Mouse (Mus musculus): ENCODE measurements around the gene Sufu. TPM values are rescaled to one million over a fixed set of nuclear protein-coding genes. Genes with fewer than 3 reads are reported as not detected.

Gene Sufu
- total RNA-seq, 2 experiments from 2014 or later = 1.2 to 10.8 TPM

DNA sequence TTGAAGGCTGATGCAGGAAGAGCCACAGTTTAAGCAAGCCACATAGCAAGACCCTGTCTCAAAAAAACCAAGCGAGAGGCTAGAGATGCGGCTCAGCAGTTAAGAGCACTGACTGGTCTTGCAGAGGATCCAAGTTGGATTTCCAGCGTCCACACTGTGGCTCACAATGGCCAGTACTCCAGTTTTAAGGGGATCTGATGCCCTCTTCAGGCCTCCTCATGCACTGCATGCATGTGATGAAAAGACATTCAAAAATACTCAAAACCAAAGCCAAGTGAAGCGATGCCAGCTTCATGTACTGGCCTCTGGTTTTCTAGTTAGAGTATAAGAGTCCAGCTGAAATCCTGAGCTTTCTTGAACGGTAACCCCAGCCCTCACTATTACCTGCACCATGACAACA is 6.8 kb upstream of the Sufu start:
- ATAC-seq (replicated peaks; ENCODE audit: low FRiP score, poor library complexity, severe bottlenecking) = no peak

DNA sequence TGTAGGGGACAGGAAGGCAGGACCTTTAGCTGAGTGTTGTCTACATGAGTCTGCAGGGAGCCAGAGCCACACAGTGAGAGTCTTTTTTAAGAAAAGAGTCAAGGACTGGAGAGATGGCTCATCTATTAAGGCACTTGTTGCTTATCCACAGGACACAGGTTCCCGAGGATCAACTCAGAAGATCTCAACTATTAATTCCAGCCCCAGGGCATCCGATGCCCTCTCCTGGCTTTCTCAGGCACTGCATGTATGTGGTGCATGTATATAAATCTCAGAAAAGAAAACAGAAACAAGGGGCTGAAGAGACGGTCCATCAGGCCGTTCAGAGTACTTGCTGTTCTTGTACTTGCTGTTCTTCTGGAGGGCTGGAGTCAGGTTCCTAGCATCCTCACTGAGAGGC is 4.7 kb upstream of the Sufu start:
- ATAC-seq (replicated peaks; ENCODE audit: low FRiP score, poor library complexity, severe bottlenecking) = no peak

DNA sequence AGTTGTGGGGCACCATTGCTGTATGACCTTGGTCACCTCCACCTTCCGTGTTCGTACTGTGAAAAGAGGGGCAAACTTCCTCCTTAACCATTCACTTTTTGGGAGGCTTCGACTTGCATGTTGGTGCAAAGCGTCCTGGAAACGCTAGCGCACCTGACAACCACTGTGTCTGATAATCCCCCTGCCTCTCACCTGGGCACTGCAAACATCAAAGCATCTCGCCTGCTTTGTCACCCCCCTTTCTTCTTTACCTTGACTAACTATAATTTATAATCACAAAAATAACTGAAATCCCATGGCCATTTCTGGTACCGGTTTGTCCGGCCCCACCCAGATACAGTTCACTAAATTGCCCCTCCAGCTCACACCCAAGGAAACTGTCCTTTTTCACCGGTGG is 2.0 kb upstream of the Sufu start:
- no peak for ATAC-seq (replicated peaks; ENCODE audit: low FRiP score, poor library complexity, severe bottlenecking)

DNA sequence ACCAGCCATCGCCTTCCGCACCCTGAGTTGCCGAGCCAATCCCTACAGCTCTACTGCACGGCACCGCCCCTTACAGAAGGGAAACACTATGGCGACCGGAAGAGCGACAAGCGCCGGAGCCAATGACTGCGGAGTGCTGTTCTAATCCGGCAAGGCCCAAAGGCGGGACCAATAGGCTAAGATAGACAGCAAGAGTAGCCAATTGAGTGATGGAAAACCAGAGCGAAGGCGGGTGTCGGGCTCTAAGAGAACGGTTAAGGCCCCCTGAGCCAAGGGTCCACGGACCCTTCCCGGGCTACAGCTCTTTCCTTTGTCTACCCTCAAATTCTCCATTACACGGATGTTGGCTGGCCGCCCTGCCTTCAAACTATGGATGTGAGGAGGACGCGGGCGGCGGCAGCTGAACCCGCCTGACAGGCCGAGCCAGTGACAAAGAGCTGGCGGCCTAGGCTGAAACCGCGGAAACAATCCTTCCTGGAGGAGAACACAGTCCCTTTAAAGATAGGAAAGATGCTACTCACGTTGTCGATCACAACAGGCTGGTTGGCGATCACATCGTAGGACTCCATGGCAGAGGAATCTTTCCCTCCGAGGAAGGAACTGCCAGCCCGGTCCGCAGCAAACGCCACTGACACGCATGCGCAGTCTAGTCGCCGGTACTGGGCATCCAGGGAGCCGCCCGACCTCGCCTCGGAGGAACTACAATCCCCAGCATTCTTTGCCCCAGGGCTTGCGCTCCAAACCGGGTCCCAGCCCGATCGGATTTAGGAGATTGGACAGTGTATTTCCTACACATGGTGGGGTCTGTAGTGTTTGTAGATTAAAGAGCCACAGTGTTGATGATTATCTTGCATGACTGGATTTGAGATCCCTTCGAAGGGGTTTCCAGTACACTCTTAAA is 1.3 kb upstream of the Sufu start, which contains the start of gene Actr1a:
Actr1a (minus strand) TSS at position 640 of the 901 bp plus-strand sequence.
- peak; percentile 80 for ATAC-seq (replicated peaks; ENCODE audit: low FRiP score, poor library complexity, severe bottlenecking)

DNA sequence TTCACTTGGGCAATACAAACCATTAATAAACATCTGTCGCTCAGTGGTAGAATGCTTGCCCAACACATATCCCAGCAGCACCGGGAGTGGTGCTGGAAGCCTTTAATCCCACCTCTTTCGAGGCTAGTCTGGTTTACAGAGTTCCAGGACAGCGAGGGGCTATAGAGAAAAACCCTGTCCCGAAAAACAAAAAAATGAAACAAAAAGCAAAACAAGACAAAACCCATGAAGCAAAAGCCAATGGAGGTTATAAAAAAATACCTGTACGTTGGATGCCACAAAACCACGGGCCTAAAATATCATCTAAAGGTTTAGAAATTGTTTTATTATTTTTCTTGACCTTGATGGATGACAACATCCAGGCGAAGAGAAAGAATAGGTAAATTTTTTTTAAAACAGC is 587 bp upstream of the Sufu start:
- ATAC-seq (replicated peaks; ENCODE audit: low FRiP score, poor library complexity, severe bottlenecking) = no peak

DNA sequence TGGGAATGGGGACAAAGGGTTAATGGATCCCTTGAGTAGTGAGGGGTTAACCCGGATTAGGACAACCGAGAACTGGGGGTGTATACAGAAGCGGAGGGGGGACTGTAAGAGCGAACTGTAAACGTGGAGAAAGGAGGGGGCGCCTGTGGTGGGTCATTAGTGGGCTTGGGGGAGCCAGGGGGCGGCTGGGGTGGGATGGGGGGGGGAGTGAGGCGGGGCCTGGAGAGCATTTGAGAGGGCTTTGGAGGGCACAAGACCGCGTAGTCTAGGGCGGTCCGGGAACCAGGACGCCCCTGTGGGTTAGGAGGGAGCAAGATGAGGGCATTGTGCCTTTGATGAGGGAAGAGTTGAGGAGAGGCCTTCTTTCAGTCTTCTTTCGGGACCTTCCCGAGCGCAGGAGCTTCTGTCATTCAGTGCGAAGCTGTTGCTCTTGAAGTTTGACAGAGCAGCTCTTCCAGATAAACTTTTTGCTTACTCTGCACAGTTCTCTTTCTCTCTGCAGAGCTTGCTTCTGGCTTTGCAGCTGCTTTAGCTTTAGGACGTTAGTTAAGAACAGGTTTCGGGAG is 823 bp downstream of the Sufu start:
- no peak for ATAC-seq (replicated peaks; ENCODE audit: low FRiP score, poor library complexity, severe bottlenecking)

DNA sequence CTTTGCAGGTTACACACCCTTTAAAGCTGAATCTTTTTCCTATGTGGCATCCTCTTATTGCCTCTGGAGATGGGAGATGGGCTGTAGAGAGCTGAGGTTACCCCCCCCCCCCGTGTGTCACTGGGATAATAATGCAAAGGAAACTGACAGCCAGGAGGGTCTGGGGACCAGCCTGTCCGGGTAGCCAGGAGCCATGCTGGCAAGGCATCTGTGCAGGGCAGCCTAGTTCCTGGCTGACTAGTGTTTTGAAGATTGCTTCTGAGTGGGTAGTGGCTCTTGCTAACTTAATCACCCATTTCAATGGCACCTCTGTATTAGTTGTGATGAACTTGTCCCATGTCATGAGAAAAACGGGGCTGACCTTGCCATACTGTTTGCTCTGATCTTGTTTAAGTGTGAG is 1.7 kb downstream of the Sufu start:
- no peak for ATAC-seq (replicated peaks; ENCODE audit: low FRiP score, poor library complexity, severe bottlenecking)

DNA sequence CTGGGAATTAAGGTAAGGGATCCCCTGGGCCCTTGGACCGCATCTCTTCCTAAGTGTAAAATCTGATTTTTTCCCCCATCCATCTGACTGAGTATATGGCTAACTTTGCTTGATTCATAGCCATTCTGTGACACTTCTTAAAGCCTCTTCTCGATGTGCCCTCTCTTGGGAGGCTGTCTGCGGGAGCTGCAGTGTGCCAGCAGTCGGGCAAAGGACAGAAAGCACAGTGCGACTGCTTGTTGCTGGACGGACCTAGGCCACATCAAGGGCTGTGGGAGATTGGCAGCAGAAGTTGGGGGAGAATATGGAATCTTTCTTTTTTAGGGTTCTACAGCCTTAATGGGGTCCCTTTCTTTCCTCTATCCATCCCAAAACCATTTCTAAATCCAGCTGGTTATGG is 2.7 kb downstream of the Sufu start:
- ATAC-seq (replicated peaks; ENCODE audit: low FRiP score, poor library complexity, severe bottlenecking) = no peak

DNA sequence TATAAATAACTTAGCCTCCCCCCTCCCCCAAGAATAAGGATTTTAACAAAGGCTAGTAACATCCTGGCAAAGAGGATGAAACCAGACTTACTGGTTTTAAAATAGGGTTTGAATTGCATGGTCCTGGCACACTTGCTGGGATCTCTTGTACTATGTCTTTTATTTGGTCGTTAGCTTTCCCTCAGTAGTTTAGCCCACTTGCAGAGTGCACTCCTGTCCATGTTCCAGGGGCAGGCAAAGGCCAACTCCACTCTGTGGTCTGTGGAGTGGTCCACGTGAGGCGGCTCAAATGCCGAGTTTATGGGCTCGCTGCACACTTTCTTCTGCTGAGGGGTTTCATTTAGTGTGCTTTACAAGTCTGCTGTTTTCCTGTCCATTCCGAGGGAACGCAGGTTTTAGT is 3.2 kb downstream of the Sufu start:
- no peak for ATAC-seq (replicated peaks; ENCODE audit: low FRiP score, poor library complexity, severe bottlenecking)

DNA sequence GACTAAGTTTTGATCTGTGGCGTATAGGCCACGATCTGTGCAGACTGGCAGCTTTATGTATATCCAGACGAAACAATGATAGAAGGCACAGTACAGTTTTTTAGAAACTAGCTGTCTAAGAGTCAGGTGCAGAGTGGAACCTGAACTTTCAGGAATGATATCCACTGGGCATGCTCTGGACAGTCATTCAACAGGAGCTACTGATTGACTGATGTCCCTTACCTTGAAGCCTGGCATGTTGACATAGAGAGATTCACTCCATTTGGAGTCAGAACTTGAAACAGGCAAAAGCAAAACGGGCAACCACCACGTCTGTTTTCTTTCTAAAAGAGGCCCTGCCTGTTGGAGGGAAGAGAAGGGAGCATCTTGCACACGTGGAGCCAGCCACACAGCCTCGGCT is 3.9 kb downstream of the Sufu start:
- ATAC-seq (replicated peaks; ENCODE audit: low FRiP score, poor library complexity, severe bottlenecking) = no peak

DNA sequence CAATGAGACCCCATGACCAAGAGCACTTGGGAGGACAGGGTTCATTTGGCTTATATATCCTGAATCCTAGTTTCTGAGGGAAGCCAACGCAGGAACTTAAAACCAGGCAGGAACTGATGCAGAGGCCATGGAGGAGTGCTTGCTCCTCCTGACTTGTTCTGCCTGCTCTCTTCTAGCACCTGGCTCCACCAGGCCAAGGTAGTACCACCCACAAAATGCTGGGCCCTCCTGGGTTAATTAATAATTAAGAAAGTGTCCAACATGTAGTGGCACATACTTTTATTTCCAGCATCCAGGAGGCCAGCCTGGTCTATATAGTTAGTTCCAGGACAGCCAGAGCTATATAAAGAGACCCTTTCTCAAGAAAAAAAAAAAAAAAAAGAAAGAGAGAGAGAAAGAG is 7.3 kb downstream of the Sufu start:
- ATAC-seq (replicated peaks; ENCODE audit: low FRiP score, poor library complexity, severe bottlenecking) = no peak

DNA sequence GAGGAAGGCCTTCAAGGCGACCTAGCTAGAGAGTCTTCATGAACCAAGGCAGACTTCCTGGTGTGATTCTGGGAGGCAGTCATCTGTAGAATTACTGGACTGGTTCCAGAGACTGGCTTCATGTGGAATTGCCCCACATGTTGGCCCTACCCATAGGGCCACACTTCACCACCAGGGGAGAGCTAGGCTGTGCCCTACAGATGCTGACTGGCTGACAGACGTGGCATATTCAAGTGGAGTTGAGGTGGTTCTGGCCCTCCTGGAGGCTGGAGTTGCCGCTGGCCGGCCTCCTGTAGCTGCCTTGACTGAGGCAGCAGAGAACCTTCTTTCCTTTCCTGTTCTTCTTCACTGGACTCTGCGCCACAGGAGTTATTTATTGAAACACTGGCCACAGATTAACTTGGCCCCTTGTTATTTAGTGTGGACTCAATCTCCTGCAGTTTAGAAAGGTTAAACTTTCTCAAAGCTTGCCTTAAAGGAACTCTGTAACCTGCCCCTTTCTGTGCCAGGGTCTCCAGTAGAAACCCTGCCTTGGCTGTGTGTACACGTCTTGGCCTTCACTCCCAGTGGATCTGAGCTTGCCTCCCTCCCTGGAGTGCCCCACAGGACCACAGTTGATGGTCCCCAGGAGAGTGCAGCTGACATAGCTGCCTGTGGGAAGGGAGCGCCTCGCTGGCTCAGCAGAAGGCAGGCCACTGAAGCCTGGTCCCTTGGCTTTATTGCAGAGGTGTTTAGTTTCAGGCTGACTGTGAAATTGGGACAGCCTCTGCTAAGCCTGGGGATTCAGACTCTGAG is 10.1 kb downstream of the Sufu start:
- ATAC-seq (replicated peaks; ENCODE audit: low FRiP score, poor library complexity, severe bottlenecking) = no peak

DNA sequence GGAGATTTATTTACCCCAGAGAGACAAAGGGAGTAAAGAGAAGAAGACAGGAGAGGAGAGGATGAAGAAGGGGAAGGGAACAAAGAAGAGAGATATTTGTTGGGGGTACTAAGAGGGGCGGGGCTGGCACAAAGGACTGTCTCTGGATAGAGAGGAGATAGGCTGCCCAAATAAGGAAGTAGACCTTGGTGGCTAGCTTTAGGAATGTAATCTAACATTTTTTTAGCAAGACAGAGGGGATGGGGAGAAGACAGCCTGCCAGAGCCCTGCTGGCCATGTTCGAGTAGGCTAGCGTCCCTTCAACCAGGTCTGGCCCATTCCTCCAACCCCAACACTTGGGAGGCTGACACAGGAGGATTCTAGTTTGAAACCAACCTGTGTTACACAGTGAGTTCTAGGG is 12.8 kb downstream of the Sufu start:
- ATAC-seq (replicated peaks; ENCODE audit: low FRiP score, poor library complexity, severe bottlenecking) = no peak

DNA sequence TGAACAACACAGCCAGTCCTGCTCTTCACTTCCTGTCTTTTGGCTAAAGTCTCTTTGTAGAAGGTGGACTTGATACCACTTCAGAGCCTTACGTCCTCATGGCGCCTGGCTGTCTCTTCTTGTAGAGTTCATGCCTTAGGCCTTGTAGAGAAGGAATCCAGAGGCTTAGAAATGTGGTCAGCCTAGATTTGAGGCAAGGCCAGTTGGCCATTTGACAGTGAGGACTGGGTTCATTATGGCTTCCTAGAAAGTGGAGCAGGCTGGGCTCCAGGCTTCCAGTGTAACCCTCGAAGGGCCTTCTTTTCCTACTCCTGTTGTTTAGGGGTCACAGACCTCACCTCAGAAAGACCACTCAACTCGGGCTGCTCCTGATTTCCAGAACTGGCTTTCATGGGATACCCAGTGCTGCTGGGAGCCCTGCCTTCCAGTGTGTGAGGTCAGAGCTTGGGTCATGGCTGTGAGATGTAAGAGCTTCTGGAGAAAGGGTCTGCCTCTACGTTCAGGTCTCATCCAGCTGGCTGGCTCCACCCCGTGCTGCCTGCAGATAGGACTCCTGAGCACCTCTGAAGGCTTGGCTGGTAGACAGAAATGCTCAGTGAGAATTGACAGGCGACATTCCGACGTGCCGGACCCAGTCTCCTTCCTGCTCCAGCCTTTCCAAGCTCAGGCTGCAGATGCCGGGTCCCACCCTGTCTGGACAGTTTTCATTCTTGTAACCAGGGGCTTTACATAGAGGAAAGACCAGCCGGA is 15.5 kb downstream of the Sufu start:
- ATAC-seq (replicated peaks; ENCODE audit: low FRiP score, poor library complexity, severe bottlenecking) = no peak

DNA sequence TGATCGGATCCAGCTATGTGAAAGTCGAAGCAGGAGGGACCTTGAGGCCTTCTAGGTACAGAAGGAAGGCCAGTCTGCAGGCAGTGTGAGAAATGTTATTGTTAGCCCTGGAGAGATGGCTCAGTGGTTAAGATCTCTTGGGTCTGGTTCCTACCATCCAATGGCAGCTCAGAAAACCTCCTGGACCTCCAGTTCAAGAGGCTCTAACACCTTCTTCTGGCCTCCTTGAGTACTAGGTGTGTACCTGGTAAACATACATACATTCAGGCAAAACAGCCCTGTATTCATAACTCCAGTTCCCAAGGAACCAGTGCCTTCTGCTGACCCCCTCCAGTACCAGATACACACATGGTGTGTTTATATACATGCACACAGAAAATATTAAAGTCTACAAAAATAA is 17.3 kb downstream of the Sufu start:
- no peak for ATAC-seq (replicated peaks; ENCODE audit: low FRiP score, poor library complexity, severe bottlenecking)

DNA sequence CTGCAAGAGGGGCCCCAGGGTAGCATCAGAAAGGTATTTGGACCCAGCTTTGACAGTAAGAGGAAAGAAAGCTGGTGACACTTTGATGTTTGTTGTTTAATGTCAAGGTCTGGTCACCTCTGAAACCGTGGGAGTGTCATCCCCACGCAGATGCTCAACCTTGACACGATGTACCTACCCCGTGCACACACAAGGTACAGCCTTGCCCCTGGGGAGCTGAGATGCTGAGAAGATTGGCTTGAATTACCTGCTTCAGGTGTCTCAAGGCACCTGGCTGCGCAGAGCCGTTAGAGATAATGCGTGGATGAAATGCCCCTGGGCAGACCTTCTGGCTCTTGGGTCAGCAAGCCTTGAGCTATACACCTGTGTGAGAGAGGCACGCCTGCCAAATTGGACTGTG is 17.8 kb downstream of the Sufu start:
- ATAC-seq (replicated peaks; ENCODE audit: low FRiP score, poor library complexity, severe bottlenecking) = no peak

DNA sequence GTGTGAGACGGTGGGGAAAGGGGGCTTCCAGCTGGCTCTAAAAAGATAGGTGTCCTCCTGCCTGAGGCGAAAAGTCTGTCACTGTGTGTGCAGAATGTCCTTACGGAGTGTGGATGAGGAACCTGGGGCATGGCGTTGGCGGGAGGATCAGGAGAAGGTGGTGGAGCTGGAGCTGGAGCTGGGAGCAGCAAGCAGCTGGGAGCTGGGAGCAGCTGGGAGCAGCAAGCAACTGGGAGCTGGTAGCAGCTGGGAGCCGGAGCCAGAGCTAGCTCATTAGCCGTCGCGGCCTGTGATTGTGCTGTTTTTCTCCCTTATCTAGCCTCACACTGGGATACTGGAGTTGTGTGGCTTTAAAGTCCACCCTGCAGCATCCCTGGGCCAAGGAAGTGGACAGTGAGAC is 19.6 kb downstream of the Sufu start:
- no peak for ATAC-seq (replicated peaks; ENCODE audit: low FRiP score, poor library complexity, severe bottlenecking)

DNA sequence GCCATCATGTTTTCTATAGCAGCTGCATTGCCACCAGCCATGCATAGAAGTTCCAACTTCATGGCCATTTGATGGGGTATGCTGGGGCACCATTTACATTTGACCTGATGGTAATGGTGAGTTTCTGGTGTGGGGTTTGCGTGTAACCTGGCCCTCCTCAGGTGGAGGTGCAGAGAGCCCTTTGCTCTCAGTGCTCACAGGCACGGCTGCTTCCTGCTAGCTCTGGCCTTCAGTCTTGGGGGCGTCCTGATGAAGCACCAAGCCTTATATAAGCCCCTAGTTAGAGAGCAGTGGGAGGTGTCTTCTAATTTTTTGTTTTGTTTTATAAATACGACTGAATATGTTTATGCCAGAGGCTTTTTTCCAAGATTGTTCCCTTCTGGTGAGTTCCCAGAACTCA is 21.4 kb downstream of the Sufu start:
- no peak for ATAC-seq (replicated peaks; ENCODE audit: low FRiP score, poor library complexity, severe bottlenecking)

DNA sequence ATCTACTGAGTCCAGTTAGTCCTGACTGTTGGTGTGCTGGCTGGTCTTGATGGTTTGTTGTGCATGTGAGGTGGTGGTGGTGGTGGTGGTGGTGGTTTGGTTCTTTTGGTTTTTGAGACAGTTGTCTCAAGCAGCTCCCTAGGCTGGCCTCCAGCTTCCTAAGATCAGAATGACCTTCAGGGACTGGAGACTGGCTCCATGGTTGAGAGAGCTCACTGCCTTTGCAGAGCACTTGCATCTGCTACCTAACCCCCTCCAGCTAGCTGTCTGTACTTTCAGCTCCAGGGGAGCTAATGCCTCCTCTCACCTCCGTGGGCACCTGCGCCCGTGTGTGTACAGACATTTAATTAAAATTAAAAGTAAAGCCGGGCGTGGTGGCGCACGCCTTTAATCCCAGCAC is 23.7 kb downstream of the Sufu start:
- no peak for ATAC-seq (replicated peaks; ENCODE audit: low FRiP score, poor library complexity, severe bottlenecking)

Measured in erythroblast, adult 5-6 weeks (primary cell).